Mouse (Mus musculus) kidney, postnatal 0 days (tissue): ENCODE data around the gene Pde4d. TPM values are rescaled to one million over a fixed set of nuclear protein-coding genes. Genes with fewer than 3 reads are reported as not detected.
"Not testable (repeated sequence)": the region's sequence is repeated elsewhere in the genome, so short reads cannot be mapped to it uniquely, and the experiment has no call there.

ENCODE experiments used
- ATAC-seq: fragments of 200-750 bp; cut with Nextera tagmentation; replicated peaks from 2 replicates; pipeline ENCODE4 v1.8.0; 2017; ENCODE audit warnings: low read depth, moderate number of reproducible peaks, moderate TSS enrichment, moderate library complexity; ENCODE audit not compliant: low FRiP score
- DNase-seq: peaks from one replicate; pipeline ENCODE4 v3.0.0-alpha.2; 2016; ENCODE audit warnings: low spot score
- H3K27ac ChIP-seq: fragments of 300-500 bp; sonication (generic); 2 replicates; pipeline ENCODE4 v1.5.1; 2014; ENCODE audit warnings: mild to moderate bottlenecking
- H3K27me3 ChIP-seq: fragments of 300-500 bp; sonication (generic); 2 replicates; pipeline ENCODE4 v1.6.1; 2014; ENCODE audit warnings: low read length, mixed read lengths; ENCODE audit not compliant: insufficient read depth
- H3K36me3 ChIP-seq: fragments of 300-500 bp; sonication (generic); 2 replicates; pipeline ENCODE4 v1.6.1; 2014; ENCODE audit warnings: low read length, mixed read lengths; ENCODE audit not compliant: insufficient read depth
- H3K4me1 ChIP-seq: fragments of 300-500 bp; sonication (generic); replicated peaks from 2 replicates; pipeline ENCODE4 v1.6.1; 2014; ENCODE audit warnings: antibody characterized with exemption, low read length, mixed read lengths; ENCODE audit not compliant: insufficient read depth
- H3K4me2 ChIP-seq: fragments of 300-500 bp; sonication (generic); 2 replicates; pipeline ENCODE4 v1.6.1; 2014; ENCODE audit warnings: mild to moderate bottlenecking, low read length, moderate library complexity, mixed read lengths
- H3K4me3 ChIP-seq: fragments of 300-500 bp; sonication (generic); replicated peaks from 2 replicates; pipeline ENCODE4 v1.5.1; 2014; ENCODE audit warnings: low read depth, low read length
- H3K9ac ChIP-seq: fragments of 300-500 bp; sonication (generic); 2 replicates; pipeline ENCODE4 v1.6.1; 2014; ENCODE audit warnings: low read depth, low read length
- H3K9me3 ChIP-seq: fragments of 300-500 bp; sonication (generic); replicated peaks from 2 replicates; pipeline ENCODE4 v1.6.1; 2016; ENCODE audit warnings: low read length, inconsistent platforms, mixed read lengths
- CTCF ChIP-seq: IDR thresholded peaks from 2 replicates; pipeline ENCODE4 v1.5.1; 2016; ENCODE audit warnings: antibody characterized with exemption, low read depth, mild to moderate bottlenecking, moderate library complexity
- WGBS: fragments of 180-500 bp; shearing (Covaris S2); extraction: QIAGEN DNeasy Blood & Tissue Kit; methylation state at CpG from one replicate; pipeline ENCODE4 v1.1.7; 2014; 5-methylcytosine and 5-hydroxymethylcytosine counted together
- polyA plus RNA-seq: library from polyadenylated mRNA; unstranded; fragments of >200 nt; fragmentation: Nextera tagmentation; extraction: Ambion mirVana; gene quantifications from 2 replicates; pipeline ENCODE4 v1.2.1, GENCODE M21; 2015

Pde4d gene
- polyA plus RNA-seq, 1 experiment from 2014 or later: 7.1 TPM

DNA sequence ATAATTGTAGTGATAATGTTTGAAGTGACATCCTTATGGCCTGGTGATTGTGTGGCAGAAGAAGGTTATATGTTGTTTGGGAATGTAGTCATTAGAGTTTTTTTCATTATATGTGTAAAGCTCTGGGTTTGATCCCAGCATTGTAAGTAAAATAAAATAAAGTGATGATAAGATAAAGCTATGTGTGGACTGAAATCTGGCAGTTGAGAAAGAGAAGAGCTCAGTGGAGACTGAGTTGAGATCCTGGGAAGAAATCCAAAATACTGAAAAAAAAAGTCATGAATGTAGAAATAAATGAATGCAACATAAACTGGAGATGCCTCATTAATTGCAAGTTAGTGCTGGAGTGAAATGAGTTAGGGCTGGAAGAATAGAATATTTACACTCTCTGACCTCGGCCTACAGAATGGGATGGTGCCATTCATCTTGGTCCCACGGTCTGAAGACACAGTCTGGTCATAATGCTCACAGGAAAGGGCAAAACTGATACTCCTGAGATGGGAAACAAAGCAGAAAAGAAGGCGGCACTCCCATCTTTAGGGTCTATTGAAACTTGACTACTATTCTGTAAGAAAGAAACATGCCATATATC is 319.8 kb downstream of the Pde4d start:
- no peak for ATAC-seq
- Histone ChIP-seq H3K27me3 (no peaks in the 10 kb centered on the region), H3K4me1 (no peaks in the 10 kb centered on the region), H3K9me3 (no peaks in the 10 kb centered on the region), H3K27ac (no peak overlapping the region), H3K9ac (no peak overlapping the region), H3K36me3 (no peaks in the 10 kb centered on the region), H3K4me3 (no peak overlapping the region), H3K4me2 (no peak overlapping the region)
- DNase-seq: peak; percentile 54
- no peak for TF ChIP-seq CTCF
- WGBS: 28% methylated on average over 3 of the region's 3 CpGs

DNA sequence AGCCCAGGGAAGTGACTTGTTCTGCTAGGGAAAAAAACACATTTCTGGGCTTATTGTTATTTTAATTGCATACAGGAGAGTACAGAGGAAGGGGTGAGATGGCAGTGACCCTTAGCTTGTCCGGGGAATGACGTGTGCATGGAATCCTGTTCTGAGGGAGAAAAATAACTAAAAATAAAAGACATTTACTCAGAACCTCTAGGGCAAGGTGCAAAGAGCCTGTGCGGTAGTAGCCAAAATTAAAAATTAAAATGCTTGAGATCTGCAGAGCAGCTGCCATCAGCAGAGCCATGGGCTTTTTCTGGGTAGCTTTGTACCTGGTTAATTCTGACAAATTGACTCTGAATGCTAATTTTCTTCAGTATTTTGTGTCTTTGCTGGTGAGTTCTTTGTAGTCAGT is 322.6 kb downstream of the Pde4d start:
- Histone ChIP-seq H3K36me3 (no peaks in the 10 kb centered on the region), H3K9me3 (no peaks in the 10 kb centered on the region), H3K4me1 (no peaks in the 10 kb centered on the region), H3K9ac (no peak overlapping the region), H3K4me3 (no peak overlapping the region), H3K27me3 (no peaks in the 10 kb centered on the region), H3K27ac (no peak overlapping the region), H3K4me2 (no peak overlapping the region)
- TF ChIP-seq CTCF: no peak
- ATAC-seq: no peak
- 57% methylated on average over 3 of the region's 3 CpGs for WGBS
- peak; percentile 3 for DNase-seq

DNA sequence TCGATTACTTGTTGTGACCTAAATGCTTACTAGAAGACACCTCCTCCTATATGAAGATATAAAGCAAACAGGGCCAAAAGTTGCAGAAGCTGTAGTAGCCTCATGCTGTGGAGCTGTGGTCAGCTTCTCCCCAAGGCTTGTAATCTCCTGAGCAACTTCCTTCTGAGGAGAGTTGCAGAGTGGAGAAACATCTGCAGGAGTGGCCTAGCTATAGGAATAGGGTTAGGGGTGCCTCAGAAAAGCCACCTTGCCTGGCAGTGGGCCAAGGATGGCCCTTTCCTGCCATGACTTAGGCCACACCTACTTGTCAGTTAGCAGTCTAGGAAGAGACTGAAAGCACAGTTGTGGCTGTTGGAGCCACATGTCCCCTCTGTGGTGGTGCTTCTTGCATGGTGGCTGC is 325.2 kb downstream of the Pde4d start:
- ATAC-seq (no peak), DNase-seq (no peak)
- 84% methylated on average over 1 of the region's 1 CpGs for WGBS
- Histone ChIP-seq H3K27me3 (no peaks in the 10 kb centered on the region), H3K4me2 (no peak overlapping the region), H3K4me3 (no peak overlapping the region), H3K9ac (no peak overlapping the region), H3K9me3 (no peaks in the 10 kb centered on the region), H3K27ac (no peak overlapping the region), H3K4me1 (no peaks in the 10 kb centered on the region), H3K36me3 (no peaks in the 10 kb centered on the region)
- TF ChIP-seq CTCF: no peak

DNA sequence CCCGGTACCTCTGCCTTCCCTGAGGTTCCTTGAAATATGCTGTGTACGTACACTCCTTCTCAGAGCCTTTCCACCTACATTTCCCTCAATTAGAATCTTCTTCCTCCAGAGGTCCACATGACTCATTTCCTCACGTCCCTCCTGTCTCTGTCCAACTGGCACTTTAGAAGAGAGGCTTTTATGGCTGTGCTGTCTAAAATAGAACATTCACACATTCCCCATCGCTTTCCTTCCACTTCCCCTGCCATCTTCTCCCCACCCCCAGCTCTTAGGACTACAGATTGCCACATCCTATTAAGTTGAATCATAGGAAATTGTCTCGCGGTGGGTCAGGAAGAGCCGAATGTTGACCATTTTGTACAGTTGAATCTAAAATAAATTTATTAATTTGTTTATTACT is 326.1 kb downstream of the Pde4d start:
- no peak overlapping the region for H3K4me2 ChIP-seq
- no peak overlapping the region for H3K4me3 ChIP-seq
- WGBS: 65% methylated on average over 7 of the region's 7 CpGs
- no peak for TF ChIP-seq CTCF
- H3K27ac ChIP-seq: no peak overlapping the region
- peak; percentile 21 for DNase-seq
- no peak for ATAC-seq
- no peaks in the 10 kb centered on the region for H3K36me3 ChIP-seq
- H3K9me3 ChIP-seq: no peaks in the 10 kb centered on the region
- H3K9ac ChIP-seq: no peak overlapping the region
- H3K27me3 ChIP-seq: no peaks in the 10 kb centered on the region
- no peaks in the 10 kb centered on the region for H3K4me1 ChIP-seq

DNA sequence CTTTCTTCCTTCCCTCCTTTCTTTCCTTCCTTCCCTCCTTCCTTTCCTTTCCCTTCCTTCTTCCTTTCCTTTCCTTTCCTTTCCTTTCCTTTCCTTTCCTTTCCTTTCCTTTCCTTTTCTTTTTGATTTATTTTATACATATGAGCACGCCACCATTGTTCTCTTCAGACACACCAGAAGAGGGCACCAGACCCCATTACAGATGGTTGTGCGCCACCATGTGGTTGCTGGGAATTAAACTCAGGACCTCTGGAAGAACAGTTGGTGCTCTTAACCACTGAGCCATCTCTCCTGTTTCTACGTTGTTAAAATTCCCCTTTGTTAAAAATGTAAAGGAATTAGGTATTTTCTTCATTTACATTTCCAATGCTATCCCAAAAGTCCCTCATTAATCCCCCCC is 347.9 kb downstream of the Pde4d start:
- not testable (repeated sequence) for H3K4me2 ChIP-seq, H3K9me3 ChIP-seq, H3K36me3 ChIP-seq, H3K27ac ChIP-seq, ATAC-seq, H3K4me1 ChIP-seq, H3K4me3 ChIP-seq, H3K27me3 ChIP-seq, DNase-seq, H3K9ac ChIP-seq
- 82% methylated on average over 3 of the region's 3 CpGs for WGBS
- TF ChIP-seq CTCF: peak; percentile 33; the same call in 1 of the 2 replicates

DNA sequence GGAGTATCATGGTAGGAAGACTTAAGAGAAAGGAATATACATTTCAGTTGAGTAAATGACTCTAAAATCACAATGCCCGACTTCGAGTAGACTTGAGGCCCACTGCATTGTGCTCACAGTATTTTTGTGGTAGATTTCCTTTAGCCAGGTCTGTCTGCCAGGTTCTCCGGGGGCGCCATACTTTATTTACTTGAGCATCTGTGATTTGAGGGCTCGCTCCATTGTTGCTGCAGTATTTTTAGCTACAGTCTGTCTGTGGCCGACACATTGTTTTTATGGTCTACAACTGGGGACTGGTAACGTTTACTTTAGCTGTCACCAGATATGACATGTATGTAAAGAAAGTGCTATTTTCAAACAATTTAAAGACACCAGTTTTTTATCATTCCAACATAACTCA is 359.4 kb downstream of the Pde4d start:
- Histone ChIP-seq H3K27ac (no peak overlapping the region), H3K27me3 (no peaks in the 10 kb centered on the region), H3K4me2 (no peak overlapping the region), H3K4me3 (no peak overlapping the region), H3K9me3 (no peaks in the 10 kb centered on the region), H3K36me3 (no peaks in the 10 kb centered on the region), H3K9ac (no peak overlapping the region), H3K4me1 (no peaks in the 10 kb centered on the region)
- no peak for TF ChIP-seq CTCF
- ATAC-seq: no peak
- no peak for DNase-seq
- WGBS: 81% methylated on average over 7 of the region's 7 CpGs

DNA sequence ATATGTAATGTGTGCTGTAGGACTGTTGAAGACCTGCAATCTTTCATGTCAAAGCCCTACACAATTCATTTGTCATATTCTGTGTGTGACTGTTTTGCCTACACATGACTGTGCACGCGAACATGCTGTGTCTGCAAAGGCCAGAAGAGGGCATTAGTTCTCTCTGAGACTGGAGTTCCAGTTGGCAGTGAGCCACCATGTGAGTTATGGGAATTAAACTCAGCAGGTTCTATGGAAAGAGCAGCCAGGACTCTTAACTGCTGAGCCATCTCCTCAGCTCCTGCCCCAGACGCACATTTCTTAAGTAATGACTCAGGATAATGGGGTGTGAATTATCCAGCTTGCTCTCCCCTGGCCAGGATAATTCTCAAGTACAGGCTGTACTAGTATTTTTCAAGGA is 363.2 kb downstream of the Pde4d start:
- peak; percentile 70 for TF ChIP-seq CTCF
- DNase-seq (peak; percentile 51), ATAC-seq (no peak)
- no peak overlapping the region for H3K9ac ChIP-seq
- H3K27me3 ChIP-seq: no peaks in the 10 kb centered on the region
- H3K4me1 ChIP-seq: no peaks in the 10 kb centered on the region
- H3K36me3 ChIP-seq: no peaks in the 10 kb centered on the region
- no peaks in the 10 kb centered on the region for H3K9me3 ChIP-seq
- H3K4me2 ChIP-seq: no peak overlapping the region
- no peak overlapping the region for H3K27ac ChIP-seq
- no peak overlapping the region for H3K4me3 ChIP-seq
- WGBS: 50% methylated on average over 3 of the region's 3 CpGs
